Mouse (Mus musculus) left cerebral cortex, postnatal 14 days (tissue): ENCODE measurements around the gene Cox16. TPM values are rescaled to one million over a fixed set of nuclear protein-coding genes. Genes with fewer than 3 reads are reported as not detected.
A peak's percentile ranks its signal among the peaks of the same experiment; 100 is the strongest.

Source experiments
- DNase-seq, 2 experiments: peaks; one replicate each; pipeline ENCODE4 v3.0.0; 2021 to 2022; ENCODE audit warnings: low spot score in 2 of 2, mixed read lengths in 1 of 2
- intact Hi-C: fragments of 180-260 bp; cut with DNase I; formaldehyde crosslinking; loops from one replicate; pipeline ENCODE4 v1.15.1; 2025
- total RNA-seq, 2 experiments: library from RNA; stranded (reverse); gene quantifications; 2 replicates each; pipeline ENCODE4 v1.2.3; 2021

Cox16 gene
- total RNA-seq, 2 experiments from 2014 or later, result 40.2 to 42.8 TPM

DNA sequence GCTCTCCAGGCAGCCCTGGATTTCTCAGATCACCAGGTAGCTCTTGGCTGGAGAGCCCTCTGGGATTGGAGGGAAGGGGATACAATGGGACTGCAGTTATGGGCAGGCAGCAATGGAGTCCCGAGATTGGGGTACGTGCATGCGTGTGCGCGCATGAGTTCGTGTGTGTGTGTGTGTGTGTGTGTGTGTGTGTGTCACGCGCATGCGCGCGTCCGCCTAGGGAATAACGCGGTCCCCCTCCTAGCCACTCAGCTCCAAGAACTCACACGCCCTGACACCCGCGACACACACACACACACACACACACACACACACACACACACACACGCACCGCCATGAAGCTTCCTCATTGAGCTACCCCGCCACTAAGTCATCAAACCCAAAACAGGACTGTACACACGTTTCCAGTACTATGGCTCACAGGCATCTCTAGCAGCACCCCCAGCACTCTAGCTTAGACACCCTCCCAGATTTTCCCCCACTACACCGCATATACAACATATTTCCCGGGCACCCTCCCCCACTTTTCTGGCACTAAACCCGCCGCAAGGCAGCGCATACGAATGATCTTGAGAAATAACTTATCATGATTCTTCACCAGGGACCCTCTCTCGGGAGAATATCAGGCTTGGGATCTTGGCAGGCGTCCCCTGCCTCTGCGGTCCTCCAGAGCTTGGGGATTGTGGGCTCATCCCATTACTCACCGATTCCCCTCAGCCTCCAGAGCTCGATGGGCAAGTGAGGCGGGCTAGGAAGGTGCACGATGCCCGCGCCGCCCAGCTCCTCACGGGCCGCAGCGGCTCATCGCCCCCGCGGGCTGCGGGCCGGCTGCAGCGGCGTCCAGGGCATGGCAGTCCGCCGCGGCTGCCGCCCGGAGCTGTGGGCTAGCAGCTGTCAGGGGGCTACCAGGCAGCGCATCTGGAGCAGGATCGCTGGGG lies 152.7 kb downstream of the Cox16 start:
- intact Hi-C loops, result loop anchor here (5.0 kb wide), 2 partner anchors 105 to 125 kb away; no protein-coding TSS in a partner anchor
- peak; percentile 73 to 87 for DNase-seq

GRCm38 (mm10) chr12:81331046-81331638 lies 153.8 kb downstream of the Cox16 start:
- intact Hi-C loops, result loop anchor here (5.0 kb wide), 2 partner anchors 104 to 124 kb away; no protein-coding TSS in a partner anchor
- no peak for DNase-seq

DNA sequence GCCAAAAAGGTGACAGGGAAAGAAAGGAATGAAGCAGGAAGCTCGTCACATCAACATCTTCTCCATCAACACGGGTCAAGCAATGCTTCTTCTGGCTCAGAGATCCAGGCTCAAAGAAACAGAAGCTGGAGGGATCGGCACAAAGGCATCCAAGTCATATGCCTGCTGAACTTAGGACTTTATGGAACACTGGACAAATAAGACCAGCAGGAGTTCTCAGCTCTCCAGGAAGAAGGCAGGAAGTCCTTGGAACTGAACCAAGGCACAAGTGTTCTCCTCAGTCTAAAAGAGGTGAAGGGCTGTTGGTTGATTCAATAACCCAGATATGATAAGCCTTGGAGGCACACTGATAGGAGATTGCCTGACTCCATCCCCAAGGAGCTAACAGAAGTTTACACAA lies 159.9 kb downstream of the Cox16 start:
- DNase-seq, result no peak
- intact Hi-C loops, result no loop called here

DNA sequence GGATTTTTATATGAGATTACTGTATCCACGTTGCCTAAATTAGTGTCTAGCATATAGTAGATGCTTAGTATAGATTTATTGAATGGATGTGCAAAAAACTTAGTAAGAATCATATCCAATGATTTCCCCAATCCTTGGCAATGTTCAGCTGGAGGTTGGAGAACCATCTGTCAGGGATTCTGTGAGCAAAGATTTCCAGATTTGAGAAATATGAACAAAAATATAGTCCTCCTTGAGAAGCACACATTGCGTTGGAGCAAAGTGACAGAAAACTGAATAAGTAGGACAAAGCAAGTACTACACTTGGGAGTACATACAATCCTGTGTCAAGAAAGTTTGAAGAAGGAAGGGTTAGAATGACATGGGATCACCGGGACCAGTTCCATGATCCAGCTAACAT lies 160.8 kb downstream of the Cox16 start:
- intact Hi-C loops, result no loop called here
- peak; percentile 35 to 52 for DNase-seq

DNA sequence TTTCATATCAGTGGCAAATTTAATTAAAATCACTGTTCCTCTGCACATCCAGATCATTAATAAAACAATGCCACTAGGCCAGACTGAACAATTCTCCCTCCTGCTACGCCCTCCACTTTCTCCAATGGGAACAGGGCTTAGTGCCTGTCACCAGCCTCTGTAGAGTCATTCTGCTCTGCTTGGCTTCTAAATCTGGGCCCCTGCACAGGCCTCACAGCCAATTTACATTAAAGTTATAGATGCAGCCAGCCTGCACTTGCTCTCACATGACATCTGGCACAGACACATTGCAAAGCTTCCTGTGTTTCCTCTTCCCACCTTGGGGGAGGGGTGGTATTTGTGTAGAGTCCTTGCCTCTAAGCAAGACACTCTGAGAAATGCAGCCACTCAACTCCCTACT lies 163.9 kb downstream of the Cox16 start:
- intact Hi-C loops, result no loop called here
- peak in 1 of 2 experiments; percentile 19 for DNase-seq

GRCm38 (mm10) chr12:81317811-81318210 lies 167.1 kb downstream of the Cox16 start:
- no peak for DNase-seq
- intact Hi-C loops, result no loop called here

DNA sequence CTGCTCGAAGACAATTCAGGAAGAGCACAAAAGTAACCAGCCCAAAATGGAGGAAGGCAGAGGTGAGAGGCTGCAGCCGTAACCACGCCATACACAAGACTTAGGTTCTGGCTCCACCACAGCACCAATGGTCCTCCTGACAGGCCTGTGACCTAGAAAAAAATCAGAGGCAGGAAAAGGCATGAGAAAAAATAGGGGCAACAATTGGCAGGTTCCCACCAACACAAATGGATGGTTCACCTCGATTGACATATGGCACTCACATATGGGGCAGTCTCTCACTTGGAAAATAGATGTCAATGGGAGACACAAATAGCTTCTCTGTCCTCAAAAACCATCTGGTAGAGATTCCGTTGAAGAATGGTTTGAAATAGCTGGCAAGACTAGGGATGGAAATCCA lies 169.0 kb downstream of the Cox16 start:
- intact Hi-C loops, result no loop called here
- peak in 1 of 2 experiments; percentile 28 for DNase-seq

Other genes starting within 250 kb of the Cox16 start
- gene Slc8a3, start 151.9 kb downstream of the Cox16 start, total RNA-seq, result 10 to 100 TPM; 23.0 to 27.3 TPM
- 1 to 10 TPM; 1.3 to 2.0 TPM for gene Gm4787, start 105.7 kb downstream of the Cox16 start, total RNA-seq
- 1 to 10 TPM; 1.8 to 2.8 TPM for gene Adam4, start 63.2 kb downstream of the Cox16 start, total RNA-seq
- 10 to 100 TPM; 35.1 to 38.3 TPM for gene Gm20498, start 47.8 kb upstream of the Cox16 start, total RNA-seq
- gene Synj2bp, start 47.8 kb upstream of the Cox16 start, total RNA-seq, result 10 to 100 TPM; 23.3 to 24.0 TPM
- gene Adam21, start 83.3 kb upstream of the Cox16 start, total RNA-seq, result under 1 TPM; 0.36 to 0.51 TPM
- 10 to 100 TPM; 21.2 to 26.9 TPM for gene Med6, start 109.9 kb upstream of the Cox16 start, total RNA-seq
- gene Ttc9, start 146.1 kb upstream of the Cox16 start, total RNA-seq, result 10 to 100 TPM; 61.2 to 63.2 TPM